Mouse (Mus musculus) liver, postnatal 0 days (tissue): ENCODE data around the gene Gfod1.

ENCODE experiments used
- CTCF ChIP-seq: sonication (generic); IDR thresholded peaks from 2 replicates; pipeline ENCODE4 v1.5.1; 2016; ENCODE audit warnings: antibody characterized with exemption, low read depth
- EP300 ChIP-seq: IDR thresholded peaks from 2 replicates; pipeline ENCODE4 v1.6.1; 2016; ENCODE audit warnings: antibody characterized with exemption, low read depth, mild to moderate bottlenecking

DNA sequence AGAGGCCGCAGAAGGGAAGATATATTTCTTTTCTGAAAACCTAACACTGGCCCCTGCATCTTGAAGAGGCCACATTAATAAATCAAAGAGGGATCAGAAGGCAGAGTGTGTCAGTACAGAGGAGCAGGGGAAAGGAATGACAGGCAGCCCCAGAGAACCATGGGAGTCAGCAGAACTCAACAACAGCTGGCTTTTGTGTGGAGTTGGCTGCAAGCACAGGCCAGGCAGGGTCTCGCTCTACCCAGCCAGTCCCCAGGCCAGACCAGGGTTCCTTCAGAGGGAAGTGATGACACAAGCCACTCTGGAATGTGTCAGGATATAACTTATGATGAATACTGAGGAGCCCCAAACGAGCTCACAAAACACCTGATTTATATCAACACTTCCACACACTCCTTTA is 144.5 kb downstream of the Gfod1 start:
- no peak for TF ChIP-seq CTCF
- no peak for TF ChIP-seq EP300
